Comparison of ENCODE assay signal across 8 mouse cellular contexts in the genomic region with DNA sequence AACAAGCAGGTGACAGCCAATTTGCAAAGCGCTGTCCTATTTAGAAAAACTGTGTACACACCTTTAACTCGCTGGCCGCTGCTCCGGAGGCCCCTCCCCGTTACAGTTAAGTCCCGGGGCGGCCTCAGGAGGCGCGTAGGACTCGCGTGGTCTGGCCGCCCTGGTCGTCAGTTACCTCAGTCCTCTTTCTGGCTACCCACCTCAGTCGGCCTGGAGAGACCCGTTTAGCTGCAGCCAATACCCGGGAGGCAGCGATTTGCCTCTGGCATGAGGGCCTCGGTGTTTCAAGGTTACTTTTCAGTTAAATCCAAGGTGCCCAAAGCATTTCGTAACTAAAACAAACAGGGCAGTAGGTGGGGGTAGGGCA. TPM values are rescaled to one million over a fixed set of nuclear protein-coding genes. Genes with fewer than 3 reads are reported as not detected.
A peak's percentile ranks its signal among the peaks of the same experiment; 100 is the strongest.
DNase-seq lines count a peak whose midpoint lies in the region; ATAC-seq lines count a peak whose summit lies in the region.

A gene (minus strand): TSS at position 171 of the 367 bp plus-strand sequence.

- peak; percentile 52 to 62 for DNase-seq in lung, adult 18-20 months
- no peak for DNase-seq in lung, postnatal 25 days (ENCODE audit: low spot score)
- DNase-seq in lung, postnatal 14 days, result peak; percentile 35
- DNase-seq in yolk sac, embryonic 10.5 days (ENCODE audit: low spot score), result peak; percentile 78
- no peak for DNase-seq in thymus, postnatal 4 days
- DNase-seq in cerebellum, postnatal 36 days, result no peak
- no peak for DNase-seq in thymus, postnatal 14 days

- H3K4me1 ChIP-seq in hindbrain, embryonic 16.5 days (ENCODE audit: control insufficient read depth, insufficient read depth, low read depth, low read length), result peaks cover 2% of the 10 kb centered on the region

- H3K9ac ChIP-seq in hindbrain, embryonic 16.5 days (ENCODE audit: low read depth, low read length), result no peak within 1 kb of the TSS

- no peaks in the 10 kb centered on the region for H3K36me3 ChIP-seq in hindbrain, embryonic 16.5 days (ENCODE audit: control insufficient read depth, insufficient read depth, low read length)

- H3K4me3 ChIP-seq in hindbrain, embryonic 16.5 days (ENCODE audit: low read length), result peak within 1 kb of the TSS; percentile 24

- H3K27ac ChIP-seq in hindbrain, embryonic 16.5 days (ENCODE audit: low read depth, low read length), result no peak within 1 kb of the TSS

- peak within 1 kb of the TSS; percentile 42 for H3K4me2 ChIP-seq in hindbrain, embryonic 16.5 days (ENCODE audit: low read length)

- no peaks in the 10 kb centered on the region for H3K9me3 ChIP-seq in hindbrain, embryonic 16.5 days (ENCODE audit: control insufficient read depth, low read length)

- no peak for ATAC-seq in hindbrain, embryonic 16.5 days

- WGBS in hindbrain, embryonic 16.5 days, result 2% methylated on average over 19 of the region's 19 CpGs

- H3K27me3 ChIP-seq in hindbrain, embryonic 16.5 days (replicated peaks; ENCODE audit: control insufficient read depth, insufficient read depth, low read length), result peaks cover 77% of the 10 kb centered on the region

RNA-seq across cellular contexts. Expression of the gene that starts here (rescaled TPM):
- polyA plus RNA-seq in hindbrain, embryonic 16.5 days (2015; fragmentation: Nextera tagmentation; extraction: Ambion mirVana), result 0.75 and 1.2 TPM in 2 replicates

Comparison
In these comparisons a context has a peak if more than half of its experiments do, and no peak if none do; other contexts are left out.
1. DNase-seq: peak in lung, adult 18-20 months (2 of 2), lung, postnatal 14 days (single experiment) and yolk sac, embryonic 10.5 days (single experiment); none in lung, postnatal 25 days (single experiment), thymus, postnatal 4 days (single experiment), cerebellum, postnatal 36 days (0 of 2) and thymus, postnatal 14 days (single experiment).